Mouse (Mus musculus) forebrain, embryonic 14.5 days (tissue): ENCODE data around the gene Josd2. TPM values are rescaled to one million over a fixed set of nuclear protein-coding genes. Genes with fewer than 3 reads are reported as not detected.

ENCODE experiments used
- ATAC-seq: fragments of 200-750 bp; cut with Nextera tagmentation; 2 replicates; pipeline ENCODE4 v1.8.0; 2017; ENCODE audit warnings: mild to moderate bottlenecking, moderate library complexity
- DNase-seq: peaks from one replicate; pipeline ENCODE4 v3.0.0-alpha.2; 2015; ENCODE audit warnings: low spot score
- H3K27ac ChIP-seq: fragments of 300-500 bp; sonication (generic); 2 replicates; pipeline ENCODE4 v1.5.1; 2014; ENCODE audit warnings: low read depth, mild to moderate bottlenecking, control low read depth, low read length, moderate library complexity
- H3K27me3 ChIP-seq: fragments of 300-500 bp; sonication (generic); replicated peaks from 2 replicates; pipeline ENCODE4 v1.6.1; 2014; ENCODE audit warnings: low read length, control low read depth, mixed read lengths; ENCODE audit not compliant: control insufficient read depth, insufficient read depth
- H3K36me3 ChIP-seq: fragments of 300-500 bp; sonication (generic); 2 replicates; pipeline ENCODE4 v1.6.1; 2014; ENCODE audit warnings: low read length, control low read depth; ENCODE audit not compliant: control insufficient read depth, insufficient read depth
- H3K4me1 ChIP-seq: fragments of 300-500 bp; sonication (generic); 2 replicates; pipeline ENCODE4 v1.6.1; 2014; ENCODE audit warnings: antibody characterized with exemption, low read length, control low read depth; ENCODE audit not compliant: control insufficient read depth, insufficient read depth
- H3K4me2 ChIP-seq: fragments of 300-500 bp; sonication (generic); 2 replicates; pipeline ENCODE4 v1.6.1; 2014; ENCODE audit warnings: mild to moderate bottlenecking, control low read depth, low read length
- H3K4me3 ChIP-seq: fragments of 300-500 bp; sonication (generic); 2 replicates; pipeline ENCODE4 v1.5.1; 2014; ENCODE audit warnings: low read depth, low read length, control low read depth
- H3K9ac ChIP-seq: fragments of 300-500 bp; sonication (generic); 2 replicates; pipeline ENCODE4 v1.6.1; 2014; ENCODE audit warnings: mild to moderate bottlenecking, low read length, control low read depth, moderate library complexity
- H3K9me3 ChIP-seq: fragments of 300-500 bp; sonication (generic); replicated peaks from 2 replicates; pipeline ENCODE4 v1.6.1; 2016; ENCODE audit warnings: low read length, control low read depth, mixed read lengths; ENCODE audit not compliant: control insufficient read depth
- WGBS: fragments of 180-500 bp; shearing (Covaris S2); extraction: QIAGEN DNeasy Blood & Tissue Kit; methylation state at CpG from one replicate; pipeline ENCODE4 v1.1.7; 2014; 5-methylcytosine and 5-hydroxymethylcytosine counted together
- polyA plus RNA-seq: library from polyadenylated mRNA; unstranded; fragments of >200 nt; fragmentation: Nextera tagmentation; extraction: Ambion mirVana; gene quantifications from 2 replicates; pipeline ENCODE4 v1.2.1, GENCODE M21; 2014

The Josd2 gene
- polyA plus RNA-seq, 1 experiment from 2014 or later: 49.3 TPM

GRCm38 (mm10) chr7:44461503-44462217 is 6.1 kb upstream of the Josd2 start:
- Histone ChIP-seq H3K4me3 (no peak overlapping the region), H3K9me3 (no peaks in the 10 kb centered on the region), H3K27ac (no peak overlapping the region), H3K9ac (no peak overlapping the region), H3K4me2 (no peak overlapping the region), H3K36me3 (peaks cover 75% of the 10 kb centered on the region), H3K27me3 (no peaks in the 10 kb centered on the region), H3K4me1 (peaks cover 18% of the 10 kb centered on the region)
- ATAC-seq (no peak), DNase-seq (no peak)
- WGBS: 87% methylated on average over 57 of the region's 57 CpGs

DNA sequence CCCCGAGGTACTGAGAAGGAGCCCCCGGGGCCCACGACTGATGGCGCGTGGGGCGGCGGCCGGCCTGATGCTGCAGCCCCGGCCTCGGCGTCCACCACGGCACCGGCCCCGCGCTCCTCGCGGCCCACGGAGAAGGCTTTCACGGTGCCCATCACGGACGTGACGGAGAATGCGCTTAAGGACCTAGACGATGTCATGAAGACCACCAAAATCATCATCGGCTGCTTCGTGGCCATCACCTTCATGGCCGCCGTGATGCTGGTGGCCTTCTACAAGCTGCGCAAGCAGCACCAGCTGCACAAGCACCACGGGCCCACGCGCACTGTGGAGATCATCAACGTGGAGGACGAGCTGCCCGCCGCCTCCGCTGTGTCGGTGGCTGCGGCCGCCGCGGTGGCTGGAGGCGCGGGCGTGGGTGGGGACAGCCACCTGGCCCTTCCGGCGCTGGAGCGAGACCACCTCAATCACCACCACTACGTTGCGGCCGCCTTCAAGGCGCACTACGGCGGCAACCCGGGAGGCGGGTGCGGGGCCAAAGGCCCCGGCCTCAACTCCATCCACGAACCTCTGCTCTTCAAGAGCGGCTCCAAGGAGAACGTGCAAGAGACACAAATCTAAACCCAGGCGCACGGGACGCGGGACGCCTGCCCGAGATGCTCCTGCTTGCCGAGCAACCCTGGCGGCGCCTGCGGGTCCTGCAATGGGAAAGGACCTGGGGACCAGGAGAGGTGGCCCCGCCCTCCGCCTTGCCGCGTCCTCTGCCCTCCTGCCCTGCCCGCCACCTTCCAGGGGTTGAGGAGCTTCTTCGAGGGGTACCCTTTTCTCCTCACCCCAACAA is 5.3 kb upstream of the Josd2 start:
- no peak overlapping the region for H3K4me3 ChIP-seq
- H3K4me2 ChIP-seq: no peak overlapping the region
- ATAC-seq (no peak), DNase-seq (no peak)
- H3K4me1 ChIP-seq: peaks cover 18% of the 10 kb centered on the region
- 43% methylated on average over 72 of the region's 77 CpGs for WGBS
- H3K9ac ChIP-seq: no peak overlapping the region
- H3K27ac ChIP-seq: 0 out of 2 replicates have a peak overlapping the region, but pooled peaks have one; percentile 7
- H3K36me3 ChIP-seq: peaks cover 68% of the 10 kb centered on the region
- no peaks in the 10 kb centered on the region for H3K9me3 ChIP-seq
- H3K27me3 ChIP-seq: no peaks in the 10 kb centered on the region

DNA sequence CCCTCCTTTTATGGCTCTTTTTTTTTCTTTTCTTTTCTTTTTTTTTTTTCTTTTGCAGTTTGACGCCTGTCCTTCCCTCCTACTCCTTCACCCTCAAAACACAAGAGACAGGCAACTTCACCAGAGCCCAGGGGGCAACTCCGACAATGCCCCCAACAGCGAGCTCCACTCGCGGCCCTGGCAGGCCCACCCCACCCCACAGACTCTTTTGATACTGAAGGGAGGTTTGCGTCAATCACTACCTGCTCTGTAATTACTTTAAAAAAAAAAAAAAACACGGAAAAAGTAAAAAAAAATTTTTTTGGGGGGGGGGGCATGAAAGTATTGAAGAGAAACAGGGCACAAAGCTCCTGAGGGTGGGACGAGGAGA is 4.7 kb upstream of the Josd2 start:
- Histone ChIP-seq H3K9me3 (no peaks in the 10 kb centered on the region), H3K36me3 (peaks cover 62% of the 10 kb centered on the region), H3K4me2 (no peak overlapping the region), H3K27me3 (no peaks in the 10 kb centered on the region), H3K4me1 (peaks cover 18% of the 10 kb centered on the region), H3K9ac (no peak overlapping the region), H3K4me3 (no peak overlapping the region), H3K27ac (no peak overlapping the region)
- no peak for DNase-seq
- WGBS: 62% methylated on average over 8 of the region's 8 CpGs
- ATAC-seq: no peak

GRCm38 (mm10) chr7:44463556-44464225 is 4.1 kb upstream of the Josd2 start:
- peaks cover 55% of the 10 kb centered on the region for H3K36me3 ChIP-seq
- no peak for DNase-seq

DNA sequence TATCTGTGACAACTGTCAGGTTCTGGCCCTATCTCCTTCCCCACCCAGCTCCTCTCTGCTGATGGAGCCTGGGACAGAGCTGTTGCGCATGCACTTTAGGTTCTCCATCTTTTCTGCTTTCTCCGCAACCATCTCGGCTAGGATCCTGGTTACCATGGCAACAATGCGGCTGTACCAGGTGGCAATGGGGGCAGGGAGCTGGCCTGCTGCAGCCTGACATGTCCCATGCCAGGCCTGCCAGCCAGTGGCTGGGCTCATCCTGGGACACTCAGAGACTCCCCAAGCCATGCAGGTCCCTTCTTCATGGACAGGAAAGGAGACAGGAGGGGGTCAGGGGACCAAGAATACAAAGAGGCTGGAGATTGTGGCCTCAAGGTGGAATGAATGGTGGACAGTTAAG is 3.3 kb upstream of the Josd2 start:
- ATAC-seq (0 out of 2 replicates have a peak, but pooled peaks have one; percentile 4), DNase-seq (peak; percentile 91)
- Histone ChIP-seq H3K36me3 (peaks cover 47% of the 10 kb centered on the region), H3K27me3 (no peaks in the 10 kb centered on the region), H3K4me3 (no peak overlapping the region), H3K4me1 (peaks cover 27% of the 10 kb centered on the region), H3K9me3 (no peaks in the 10 kb centered on the region), H3K27ac (peak overlapping the region; percentile 78), H3K4me2 (peak overlapping the region; percentile 21; the same call in 1 of the 2 replicates), H3K9ac (peak overlapping the region; percentile 40)
- WGBS: 13% methylated on average over 4 of the region's 4 CpGs

More at GRCm38 (mm10) chr7:44463556-44464225, 4.1 kb upstream of the Josd2 start:
- Histone ChIP-seq H3K4me3 (no peak overlapping the region), H3K4me2 (no peak overlapping the region), H3K9me3 (no peaks in the 10 kb centered on the region), H3K27ac (peak overlapping the region; percentile 78), H3K9ac (no peak overlapping the region), H3K27me3 (no peaks in the 10 kb centered on the region), H3K4me1 (peaks cover 22% of the 10 kb centered on the region)
- 80% methylated on average over 10 of the region's 10 CpGs for whole genome bisulfite sequencing
- no peak for ATAC-seq

DNA sequence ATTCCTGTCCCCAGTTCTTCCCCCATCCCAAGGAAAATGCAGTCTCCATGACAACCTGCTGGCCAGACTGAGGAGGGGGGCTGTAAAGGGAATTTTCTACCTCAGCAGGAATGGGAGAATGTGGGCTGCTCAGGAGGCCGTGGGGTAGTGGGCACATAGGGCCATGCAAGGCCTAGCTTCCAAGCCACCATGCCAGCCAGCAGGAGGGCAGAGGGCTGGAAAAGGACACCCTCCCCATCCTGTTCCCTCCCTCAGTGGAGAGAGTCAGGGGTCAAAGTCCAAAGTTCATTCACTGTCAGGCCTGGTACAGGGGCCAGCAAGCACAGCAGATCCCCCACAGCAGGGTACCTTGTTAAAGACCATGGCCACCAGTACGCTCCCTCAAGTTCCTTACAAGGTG is 2.7 kb upstream of the Josd2 start, which contains the start of gene Aspdh:
Aspdh (plus strand) TSS at position 281 of the 400 bp plus-strand sequence.
- Histone ChIP-seq H3K27ac (peak within 1 kb of the TSS; percentile 78), H3K9ac (peak within 1 kb of the TSS; percentile 40), H3K4me1 (peaks cover 27% of the 10 kb centered on the region), H3K4me2 (peak within 1 kb of the TSS; percentile 21; the same call in 1 of the 2 replicates), H3K36me3 (peaks cover 41% of the 10 kb centered on the region), H3K4me3 (no peak within 1 kb of the TSS), H3K27me3 (no peaks in the 10 kb centered on the region), H3K9me3 (no peaks in the 10 kb centered on the region)
- 46% methylated on average over 2 of the region's 2 CpGs for WGBS
- DNase-seq (no peak), ATAC-seq (no peak)

DNA sequence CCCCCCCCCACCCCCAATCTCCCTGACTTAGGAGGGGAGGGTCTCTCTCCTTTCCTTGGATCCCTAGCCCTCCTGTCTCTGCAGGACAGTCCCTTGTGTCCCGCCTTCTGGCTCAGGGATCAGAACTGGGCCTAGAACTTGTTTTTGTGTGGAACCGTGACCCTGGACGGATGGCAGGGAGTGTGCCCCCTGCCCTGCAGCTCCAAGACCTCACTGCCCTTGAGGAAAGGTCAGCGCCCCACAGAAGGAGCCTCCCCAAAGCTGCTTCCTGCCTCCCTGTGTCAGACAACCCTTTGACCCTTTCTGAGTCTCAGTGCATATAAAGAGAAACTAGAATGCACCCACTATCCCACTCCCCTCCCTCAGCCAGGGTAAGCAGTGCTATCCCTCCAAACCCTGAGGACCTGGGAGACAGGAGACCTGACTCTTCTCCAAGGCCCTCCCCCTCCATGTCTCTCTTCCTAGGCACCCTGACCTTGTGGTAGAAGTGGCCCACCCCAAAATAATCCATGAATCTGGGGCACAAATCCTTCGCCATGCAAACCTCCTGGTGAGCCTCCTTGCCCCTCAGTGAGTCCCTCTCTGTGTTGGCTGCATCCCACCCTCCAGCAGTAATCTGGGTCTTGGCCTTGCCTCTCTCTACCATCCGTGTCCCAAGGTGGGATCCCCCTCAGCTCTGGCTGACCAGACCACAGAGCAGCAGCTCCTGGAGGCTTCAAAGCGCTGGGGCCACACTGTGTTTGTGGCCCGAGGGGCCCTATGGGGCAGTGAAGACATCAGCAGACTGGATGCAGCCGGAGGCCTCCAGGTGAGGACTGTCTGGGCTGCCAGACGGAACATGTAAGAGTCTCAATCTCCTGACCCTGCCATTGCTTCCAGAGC is 1.5 kb upstream of the Josd2 start:
- 79% methylated on average over 10 of the region's 10 CpGs for WGBS
- H3K9ac ChIP-seq: no peak overlapping the region

GRCm38 (mm10) chr7:44466888-44467311 is 880 bp upstream of the Josd2 start:
- DNase-seq (no peak), ATAC-seq (no peak)
- Histone ChIP-seq H3K4me2 (no peak overlapping the region), H3K36me3 (peaks cover 23% of the 10 kb centered on the region), H3K9ac (no peak overlapping the region), H3K27ac (peak overlapping the region; percentile 81; the same call in 1 of the 2 replicates), H3K27me3 (no peaks in the 10 kb centered on the region), H3K4me1 (peaks cover 27% of the 10 kb centered on the region), H3K9me3 (no peaks in the 10 kb centered on the region), H3K4me3 (no peak overlapping the region)
- 78% methylated on average over 16 of the region's 16 CpGs for WGBS

More for the DNA sequence above, 1.5 kb upstream of the Josd2 start:
- no peak for ATAC-seq
- H3K9me3 ChIP-seq: no peaks in the 10 kb centered on the region
- no peaks in the 10 kb centered on the region for H3K27me3 ChIP-seq
- no peak overlapping the region for H3K4me2 ChIP-seq
- no peak overlapping the region for H3K4me3 ChIP-seq
- H3K27ac ChIP-seq: 0 out of 2 replicates have a peak overlapping the region, but pooled peaks have one; percentile 10
- H3K4me1 ChIP-seq: peaks cover 27% of the 10 kb centered on the region
- DNase-seq: no peak
- peaks cover 30% of the 10 kb centered on the region for H3K36me3 ChIP-seq
